Mouse (Mus musculus) small intestine, adult 2 months (tissue): Measurements from ENCODE around the gene Itsn2. TPM values are rescaled to one million over a fixed set of nuclear protein-coding genes. Genes with fewer than 3 reads are reported as not detected.

ENCODE experiments used
- H3K27ac ChIP-seq: fragments of 200-500 bp; 2 replicates; pipeline ENCODE4 v1.5.1; 2012; ENCODE audit warnings: low read depth, low read length, control low read depth, inconsistent platforms; ENCODE audit not compliant: insufficient read depth
- H3K27me3 ChIP-seq: fragments of 200-500 bp; 2 replicates; pipeline ENCODE4 v1.6.1; 2012; ENCODE audit warnings: mild to moderate bottlenecking, moderate library complexity, low read length, inconsistent platforms; ENCODE audit not compliant: control insufficient read depth, insufficient read depth
- H3K36me3 ChIP-seq: fragments of 200-500 bp; 2 replicates; pipeline ENCODE4 v1.6.1; 2012; ENCODE audit warnings: mild to moderate bottlenecking, low read length, control low read depth, inconsistent platforms; ENCODE audit not compliant: control insufficient read depth, insufficient read depth
- H3K4me1 ChIP-seq: fragments of 200-500 bp; 2 replicates; pipeline ENCODE4 v1.6.1; 2012; ENCODE audit warnings: low read length, inconsistent platforms, mixed read lengths; ENCODE audit not compliant: control insufficient read depth, insufficient read depth, insufficient read length
- H3K4me3 ChIP-seq: fragments of 200-500 bp; 2 replicates; pipeline ENCODE4 v1.5.1; 2012; ENCODE audit warnings: low read depth, mild to moderate bottlenecking, control low read depth, inconsistent platforms, low read length, moderate library complexity
- CTCF ChIP-seq: fragments of 200-500 bp; IDR thresholded peaks from 2 replicates; pipeline ENCODE4 v1.5.1; 2012; ENCODE audit warnings: low read depth, mild to moderate bottlenecking, control low read depth, inconsistent platforms, low read length, moderate library complexity, mixed read lengths; ENCODE audit not compliant: insufficient replicate concordance, insufficient read length; ENCODE audit errors: extremely low read depth
- POLR2A ChIP-seq: fragments of 200-500 bp; IDR thresholded peaks from 2 replicates; pipeline ENCODE4 v1.6.1; 2012; ENCODE audit warnings: low read depth, mild to moderate bottlenecking, control low read depth, inconsistent platforms, low read length, moderate library complexity
- WGBS: fragments of 180-500 bp; shearing (Covaris S2); methylation state at CpG from one replicate; pipeline ENCODE4 v1.1.7; 2018; 5-methylcytosine and 5-hydroxymethylcytosine counted together
- polyA plus RNA-seq: library from polyadenylated mRNA; depleted of rRNA; stranded (reverse); fragments of >200 nt; gene quantifications from 2 replicates; pipeline ENCODE4 v1.2.3, GENCODE M21; 2012

The Itsn2 gene
- polyA plus RNA-seq, 1 experiment = 10.2 TPM

GRCm38 (mm10) chr12:4582326-4582725, 10.1 kb upstream of the Itsn2 start:
- no peak overlapping the region for H3K27ac ChIP-seq
- no peaks in the 10 kb centered on the region for H3K4me1 ChIP-seq
- no peaks in the 10 kb centered on the region for H3K27me3 ChIP-seq
- no peak for TF ChIP-seq POLR2A
- TF ChIP-seq CTCF = no peak
- no peaks in the 10 kb centered on the region for H3K36me3 ChIP-seq
- no peak overlapping the region for H3K4me3 ChIP-seq

- TF ChIP-seq CTCF (no peak), POLR2A (no peak)
- 77% methylated on average over 2 of the region's 2 CpGs for WGBS
- no peaks in the 10 kb centered on the region for H3K27me3 ChIP-seq
- H3K4me3 ChIP-seq = no peak overlapping the region
- peaks cover 2% of the 10 kb centered on the region; the same call in 1 of the 2 replicates for H3K4me1 ChIP-seq
- H3K27ac ChIP-seq = no peak overlapping the region
- no peaks in the 10 kb centered on the region for H3K36me3 ChIP-seq
Measured at GRCm38 (mm10) chr12:4587846-4588245, 4.6 kb upstream of the Itsn2 start.

- H3K27me3 ChIP-seq = no peaks in the 10 kb centered on the region
- peaks cover 2% of the 10 kb centered on the region; the same call in 1 of the 2 replicates for H3K4me1 ChIP-seq
- H3K27ac ChIP-seq = no peak overlapping the region
- 21% methylated on average over 3 of the region's 3 CpGs for WGBS
- no peak for TF ChIP-seq POLR2A
- no peak for TF ChIP-seq CTCF
- no peaks in the 10 kb centered on the region for H3K36me3 ChIP-seq
- no peak overlapping the region for H3K4me3 ChIP-seq
Measured at GRCm38 (mm10) chr12:4588603-4589002, 3.8 kb upstream of the Itsn2 start.

GRCm38 (mm10) chr12:4592025-4592424, 413 bp upstream of the Itsn2 start:
- Histone ChIP-seq H3K27ac (no peak overlapping the region), H3K4me3 (peak overlapping the region; percentile 95; the same call in 1 of the 2 replicates)
- WGBS = 58% methylated on average over 6 of the region's 6 CpGs

GRCm38 (mm10) chr12:4593166-4593929, 910 bp downstream of the Itsn2 start:
- peaks cover 2% of the 10 kb centered on the region; the same call in 1 of the 2 replicates for H3K4me1 ChIP-seq
- TF ChIP-seq CTCF (0 out of 2 replicates have a peak, but pooled peaks have one; percentile 4), POLR2A (no peak)
- H3K36me3 ChIP-seq = no peaks in the 10 kb centered on the region
- no peaks in the 10 kb centered on the region for H3K27me3 ChIP-seq
- under 1% methylated on average over 68 of the region's 80 CpGs for WGBS
- H3K27ac ChIP-seq = peak overlapping the region; percentile 82
- peak overlapping the region; percentile 95 for H3K4me3 ChIP-seq

More at GRCm38 (mm10) chr12:4592025-4592424, 413 bp upstream of the Itsn2 start:
- TF ChIP-seq CTCF (no peak), POLR2A (no peak)
- Histone ChIP-seq H3K4me1 (peaks cover 2% of the 10 kb centered on the region; the same call in 1 of the 2 replicates), H3K27me3 (no peaks in the 10 kb centered on the region), H3K36me3 (no peaks in the 10 kb centered on the region)

GRCm38 (mm10) chr12:4593930-4594391, 1.5 kb downstream of the Itsn2 start:
- H3K4me1 ChIP-seq = peaks cover 4% of the 10 kb centered on the region; the same call in 1 of the 2 replicates
- H3K36me3 ChIP-seq = no peaks in the 10 kb centered on the region
- H3K4me3 ChIP-seq = no peak overlapping the region; the same call in 1 of the 2 replicates
- WGBS = 25% methylated on average over 9 of the region's 9 CpGs
- H3K27me3 ChIP-seq = no peaks in the 10 kb centered on the region
- TF ChIP-seq CTCF (no peak), POLR2A (no peak)
- H3K27ac ChIP-seq = peak overlapping the region; percentile 82

GRCm38 (mm10) chr12:4595055-4595454, 2.6 kb downstream of the Itsn2 start:
- WGBS = 45% methylated on average over 6 of the region's 6 CpGs
- H3K4me3 ChIP-seq = no peak overlapping the region

More at GRCm38 (mm10) chr12:4595055-4595454, 2.6 kb downstream of the Itsn2 start:
- Histone ChIP-seq H3K27me3 (no peaks in the 10 kb centered on the region), H3K27ac (no peak overlapping the region), H3K4me1 (peaks cover 6% of the 10 kb centered on the region; the same call in 1 of the 2 replicates), H3K36me3 (no peaks in the 10 kb centered on the region)
- TF ChIP-seq POLR2A (no peak), CTCF (no peak)
